Mouse (Mus musculus): ENCODE results near the gene Pcca.

Gene Pcca

GRCm38 (mm10) chr14:122736806-122737205 lies 202.7 kb downstream of the Pcca start:
- DNase-seq (ENCODE audit: low read depth, low spot score) = peak; percentile 24

GRCm38 (mm10) chr14:122747860-122748842 lies 214.0 kb downstream of the Pcca start:
- peak; percentile 59 for DNase-seq (ENCODE audit: low read depth, low spot score)

GRCm38 (mm10) chr14:122751552-122751951 lies 217.4 kb downstream of the Pcca start:
- DNase-seq (ENCODE audit: low read depth, low spot score) = no peak

GRCm38 (mm10) chr14:122753278-122753677 lies 219.2 kb downstream of the Pcca start:
- no peak for DNase-seq (ENCODE audit: low read depth, low spot score)

GRCm38 (mm10) chr14:122754311-122754710 lies 220.2 kb downstream of the Pcca start:
- DNase-seq (ENCODE audit: low read depth, low spot score) = peak; percentile 77

GRCm38 (mm10) chr14:122755559-122755958 lies 221.4 kb downstream of the Pcca start:
- DNase-seq (ENCODE audit: low read depth, low spot score) = no peak

- no peak for DNase-seq (ENCODE audit: low read depth, low spot score)
Measured at GRCm38 (mm10) chr14:122756671-122757070, 222.5 kb downstream of the Pcca start.

GRCm38 (mm10) chr14:122759890-122760289 lies 225.8 kb downstream of the Pcca start:
- no peak for DNase-seq (ENCODE audit: low read depth, low spot score)

- DNase-seq (ENCODE audit: low read depth, low spot score) = no peak
Measured at GRCm38 (mm10) chr14:122760803-122761202, 226.7 kb downstream of the Pcca start.

GRCm38 (mm10) chr14:122762603-122763002 lies 228.5 kb downstream of the Pcca start:
- no peak for DNase-seq (ENCODE audit: low read depth, low spot score)

- no peak for DNase-seq (ENCODE audit: low read depth, low spot score)
Measured at GRCm38 (mm10) chr14:122765951-122766350, 231.8 kb downstream of the Pcca start.

- no peak for DNase-seq (ENCODE audit: low read depth, low spot score)
Measured at GRCm38 (mm10) chr14:122766448-122766847, 232.3 kb downstream of the Pcca start.

- peak; percentile 54 for DNase-seq (ENCODE audit: low read depth, low spot score)
Measured at GRCm38 (mm10) chr14:122784701-122785100, 250.6 kb downstream of the Pcca start.

GRCm38 (mm10) chr14:122788199-122788598 lies 254.1 kb downstream of the Pcca start:
- peak; percentile 5 for DNase-seq (ENCODE audit: low read depth, low spot score)

GRCm38 (mm10) chr14:122790111-122790510 lies 256.0 kb downstream of the Pcca start:
- DNase-seq (ENCODE audit: low read depth, low spot score) = no peak

GRCm38 (mm10) chr14:122793368-122793767 lies 259.2 kb downstream of the Pcca start:
- no peak for DNase-seq (ENCODE audit: low read depth, low spot score)

- no peak for DNase-seq (ENCODE audit: low read depth, low spot score)
Measured at GRCm38 (mm10) chr14:122800296-122800695, 266.2 kb downstream of the Pcca start.

GRCm38 (mm10) chr14:122821002-122821401 lies 286.9 kb downstream of the Pcca start:
- DNase-seq (ENCODE audit: low read depth, low spot score) = no peak

- DNase-seq (ENCODE audit: low read depth, low spot score) = no peak
Measured at GRCm38 (mm10) chr14:122823791-122824190, 289.7 kb downstream of the Pcca start.

GRCm38 (mm10) chr14:122825464-122825863 lies 291.3 kb downstream of the Pcca start:
- DNase-seq (ENCODE audit: low read depth, low spot score) = no peak

- DNase-seq (ENCODE audit: low read depth, low spot score) = no peak
Measured at GRCm38 (mm10) chr14:122830433-122830832, 296.3 kb downstream of the Pcca start.

- DNase-seq (ENCODE audit: low read depth, low spot score) = no peak
Measured at GRCm38 (mm10) chr14:122833666-122834065, 299.5 kb downstream of the Pcca start.

GRCm38 (mm10) chr14:122834753-122835152 lies 300.6 kb downstream of the Pcca start:
- DNase-seq (ENCODE audit: low read depth, low spot score) = no peak
